8 mouse cellular contexts compared by ENCODE assay signal in genomic region chr7:128462406-128462805, GRCm38 (mm10). TPM values are rescaled to one million over a fixed set of nuclear protein-coding genes. Genes with fewer than 3 reads are reported as not detected.
DNase-seq lines count a peak whose midpoint lies in the region; ATAC-seq lines count a peak whose summit lies in the region.

No protein-coding gene starts in this region.

- WGBS in hindbrain, embryonic 16.5 days: 76% methylated on average over 5 of the region's 5 CpGs
- 69% methylated on average over 5 of the region's 5 CpGs for WGBS in midbrain, embryonic 15.5 days

- peak overlapping the region; percentile 67 for H3K4me3 ChIP-seq in hindbrain, embryonic 16.5 days (ENCODE audit: low read length)
- peak overlapping the region; percentile 83 for H3K4me3 ChIP-seq in midbrain, embryonic 15.5 days

- peak; percentile 18 to 54 for DNase-seq in adrenal gland, adult (ENCODE audit: inconsistent age in 2 of 2, low spot score in 1 of 2)
- DNase-seq in adrenal gland, postnatal 36 days: no peak
- peak; percentile 16 for DNase-seq in retina, postnatal 1 day
- no peak for DNase-seq in retina, embryonic 14.5 days (ENCODE audit: low spot score)
- DNase-seq in kidney, adult 18-20 months: no peak

- H3K27me3 ChIP-seq in hindbrain, embryonic 16.5 days (replicated peaks; ENCODE audit: control insufficient read depth, insufficient read depth, low read length): no peaks in the 10 kb centered on the region
- H3K27me3 ChIP-seq in midbrain, embryonic 15.5 days (replicated peaks): no peaks in the 10 kb centered on the region

- H3K9ac ChIP-seq in hindbrain, embryonic 16.5 days (ENCODE audit: low read depth, low read length): no peak overlapping the region
- peak overlapping the region; percentile 34; the same call in 1 of the 2 replicates for H3K9ac ChIP-seq in midbrain, embryonic 15.5 days

- H3K27ac ChIP-seq in hindbrain, embryonic 16.5 days (ENCODE audit: low read depth, low read length): no peak overlapping the region
- peak overlapping the region; percentile 94; the same call in 1 of the 2 replicates for H3K27ac ChIP-seq in midbrain, embryonic 15.5 days

- H3K4me1 ChIP-seq in hindbrain, embryonic 16.5 days (ENCODE audit: control insufficient read depth, insufficient read depth, low read depth, low read length): peaks cover 15% of the 10 kb centered on the region
- peaks cover 22% of the 10 kb centered on the region for H3K4me1 ChIP-seq in midbrain, embryonic 15.5 days

- peak overlapping the region; percentile 66 for H3K4me2 ChIP-seq in hindbrain, embryonic 16.5 days (ENCODE audit: low read length)
- H3K4me2 ChIP-seq in midbrain, embryonic 15.5 days: peak overlapping the region; percentile 92

- ATAC-seq in hindbrain, embryonic 16.5 days: no peak
- no peak for ATAC-seq in midbrain, embryonic 15.5 days (replicated peaks)
- ATAC-seq in monocyte, adult 5-6 weeks (replicated peaks; ENCODE audit: insufficient number of reproducible peaks, low FRiP score, low TSS enrichment, poor library complexity, severe bottlenecking): no peak

- H3K9me3 ChIP-seq in hindbrain, embryonic 16.5 days (ENCODE audit: control insufficient read depth, low read length): no peaks in the 10 kb centered on the region
- no peaks in the 10 kb centered on the region for H3K9me3 ChIP-seq in midbrain, embryonic 15.5 days

- no peaks in the 10 kb centered on the region for H3K36me3 ChIP-seq in hindbrain, embryonic 16.5 days (ENCODE audit: control insufficient read depth, insufficient read depth, low read length)
- no peaks in the 10 kb centered on the region for H3K36me3 ChIP-seq in midbrain, embryonic 15.5 days (replicated peaks)

RNA-seq across cellular contexts. Expression of gene Tial1, which starts 0.9 kb away (rescaled TPM):
- total RNA-seq in adrenal gland, postnatal 36 days (2021): 10 to 100 TPM; 74.4 to 90.2 TPM
- polyA plus RNA-seq in hindbrain, embryonic 16.5 days (2015; fragmentation: Nextera tagmentation; extraction: Ambion mirVana): 24.0 and 24.2 TPM in 2 replicates
- polyA plus RNA-seq in midbrain, embryonic 15.5 days (2015; fragmentation: Nextera tagmentation; extraction: Ambion mirVana): 25.3 and 32.2 TPM in 2 replicates
- 63.4 to 120 TPM (median 63.6 TPM) in 3 replicates for total RNA-seq in monocyte, adult 5-6 weeks (2017)

RNA-seq across cellular contexts. Expression of gene Rgs10, which starts 43.8 kb away (rescaled TPM):
- total RNA-seq in adrenal gland, postnatal 36 days (2021): 10 to 100 TPM; 10.6 to 19.7 TPM
- polyA plus RNA-seq in hindbrain, embryonic 16.5 days (2015; fragmentation: Nextera tagmentation; extraction: Ambion mirVana): 69.3 and 82.4 TPM in 2 replicates
- polyA plus RNA-seq in midbrain, embryonic 15.5 days (2015; fragmentation: Nextera tagmentation; extraction: Ambion mirVana): 43.0 and 50.4 TPM in 2 replicates
- total RNA-seq in monocyte, adult 5-6 weeks (2017): 46.9 to 71.7 TPM (median 48.9 TPM) in 3 replicates

Comparison
In these comparisons a context has a peak if more than half of its experiments do, and no peak if none do; other contexts are left out.
1. DNase-seq: peak in adrenal gland, adult (2 of 2) and retina, postnatal 1 day (single experiment); none in adrenal gland, postnatal 36 days (0 of 2), retina, embryonic 14.5 days (single experiment) and kidney, adult 18-20 months (single experiment).